In genomic region chr11:43388122-43389097, GRCm38 (mm10) we compare ENCODE assay signal across 19 mouse cellular contexts. TPM values are rescaled to one million over a fixed set of nuclear protein-coding genes. Genes with fewer than 3 reads are reported as not detected.
A peak's percentile ranks its signal among the peaks of the same experiment; 100 is the strongest.
DNase-seq lines count a peak whose midpoint lies in the region; ATAC-seq and TF ChIP-seq lines count a peak whose summit lies in the region.
"Had no signal": no experiment of that assay in that cellular context is flagged by ENCODE, and none has a peak within 500 bp of the region (broad histone marks: within the 10 kb centered on the region; RNA-seq: fewer than 3 reads in every experiment).

No protein-coding gene starts in this region.

- peak overlapping the region; percentile 89 for H3K4me2 ChIP-seq in CH12.LX (ENCODE audit: insufficient read depth, low read depth, poor library complexity, severe bottlenecking)
- H3K4me2 ChIP-seq: intestine, embryonic 15.5 days; kidney, embryonic 15.5 days; limb, embryonic 15.5 days; liver, embryonic 15.5 days; midbrain, embryonic 12.5 days had no signal

- peaks cover 16% of the 10 kb centered on the region for H3K79me2 ChIP-seq in CH12.LX (replicated peaks; ENCODE audit: control insufficient read depth, extremely low read depth, insufficient read depth, poor library complexity, severe bottlenecking)

- peak overlapping the region; percentile 28 to 50 (median 45) for H3K4me3 ChIP-seq in CH12.LX (replicated peaks in 1 of 3; ENCODE audit: low read depth in 2 of 3, low read length in 2 of 3, poor library complexity in 1 of 3)
- H3K4me3 ChIP-seq: embryonic facial prominence, embryonic 10.5 days; heart, adult 2 months; intestine, embryonic 15.5 days; kidney, embryonic 15.5 days; limb, embryonic 15.5 days; liver, embryonic 15.5 days; midbrain, embryonic 12.5 days had no signal

- TF ChIP-seq EP300 in CH12.LX (IDR thresholded peaks at IDR 0.05; ENCODE audit: low read length): peak; percentile 25; the same call in 1 of the 2 replicates

- peak overlapping the region; percentile 99 for H3K27ac ChIP-seq in CH12.LX (ENCODE audit: insufficient read depth, low read depth)
- H3K27ac ChIP-seq: embryonic facial prominence, embryonic 10.5 days; heart, adult 2 months; intestine, embryonic 15.5 days; kidney, embryonic 15.5 days; limb, embryonic 15.5 days; liver, embryonic 15.5 days; midbrain, embryonic 12.5 days had no signal

- peak overlapping the region; percentile 57 for H3K9ac ChIP-seq in CH12.LX (ENCODE audit: insufficient read depth, low read depth)
- H3K9ac ChIP-seq: intestine, embryonic 15.5 days; kidney, embryonic 15.5 days; limb, embryonic 15.5 days; liver, embryonic 15.5 days; midbrain, embryonic 12.5 days had no signal

- H3K27me3 ChIP-seq in CH12.LX (replicated peaks): no peaks in the 10 kb centered on the region
- H3K27me3 ChIP-seq: intestine, embryonic 15.5 days had no signal

- peak in 1 of 2 experiments; percentile 46; a peak in 2 of 4 replicates for TF ChIP-seq CTCF in CH12.LX (conservative IDR thresholded peaks at IDR 0.05 in 1 of 2, IDR thresholded peaks at IDR 0.05 in 1 of 2; ENCODE audit: low read depth in 2 of 2, low read length in 2 of 2)

- H3K36me3 ChIP-seq in CH12.LX (replicated peaks in 1 of 2; ENCODE audit: control insufficient read depth in 1 of 2, insufficient read depth in 1 of 2, low read length in 1 of 2): no peaks in the 10 kb centered on the region
- H3K36me3 ChIP-seq: embryonic facial prominence, embryonic 10.5 days; intestine, embryonic 15.5 days; kidney, embryonic 15.5 days; limb, embryonic 15.5 days; liver, embryonic 15.5 days; midbrain, embryonic 12.5 days had no signal

- DNase-seq in kidney, adult 18-20 months: peak; percentile 1
- DNase-seq in kidney, postnatal 36 days: no peak
- peak; percentile 57 to 60 for DNase-seq in B cell, adult 2 months
- peak; percentile 95 for DNase-seq in CH12.LX (ENCODE audit: extremely low read depth)
- no peak for DNase-seq in testis, postnatal 10 days (ENCODE audit: low spot score)
- no peak for DNase-seq in right cerebral cortex, postnatal 25 days
- no peak for DNase-seq in layer of hippocampus, adult 8-10 months (ENCODE audit: low spot score in 2 of 2)
- DNase-seq: cerebellum, adult 8-10 months; heart, adult 2 months; right cerebral cortex, postnatal 14 days; thymus, postnatal 25 days had no signal

- peak; percentile 44 for ATAC-seq in monocyte, adult 5-6 weeks (replicated peaks; ENCODE audit: insufficient number of reproducible peaks, low FRiP score, low TSS enrichment, poor library complexity, severe bottlenecking)
- ATAC-seq: intestine, embryonic 15.5 days; lung, postnatal 0 days had no signal

- peaks cover 4% of the 10 kb centered on the region for H3K9me3 ChIP-seq in CH12.LX (replicated peaks; ENCODE audit: low read length)
- H3K9me3 ChIP-seq: embryonic facial prominence, embryonic 10.5 days; intestine, embryonic 15.5 days; kidney, embryonic 15.5 days; limb, embryonic 15.5 days; liver, embryonic 15.5 days; midbrain, embryonic 12.5 days had no signal

- dilution Hi-C loops in CH12.LX (cut with MboI; ENCODE audit: extremely low pct_ligation_motif_present, extremely low pct_unique_long_range_greater_than_20kb, low sequenced_read_pairs): no loop called here

- TF ChIP-seq POLR2A in CH12.LX (IDR thresholded peaks at IDR 0.05; ENCODE audit: low read depth, low read length): peak; percentile 73

- TF ChIP-seq RAD21 in CH12.LX (IDR thresholded peaks at IDR 0.05; ENCODE audit: low read depth, low read length): no peak; the same call in none of the 2 replicates

- peaks cover 19 to 44% of the 10 kb centered on the region in 2 experiments for H3K4me1 ChIP-seq in CH12.LX (ENCODE audit: control insufficient read depth in 1 of 2, insufficient read depth in 2 of 2)
- H3K4me1 ChIP-seq: liver, embryonic 15.5 days had no signal

- in situ Hi-C loops in CH12.LX (cut with MboI; ENCODE audit: low pct_ligation_motif_present, low pct_unique_long_range_greater_than_20kb, low sequenced_read_pairs): no loop called here

TF ChIP-seq in CH12.LX, 34 proteins besides CTCF, POLR2A, EP300 and RAD21:
- 0 out of 2 replicates have a peak, but pooled peaks have one; percentile 34 for TF ChIP-seq KAT2A (IDR thresholded peaks at IDR 0.05; ENCODE audit: insufficient replicate concordance, low read length)
- TF ChIP-seq SIN3A (IDR thresholded peaks at IDR 0.05; ENCODE audit: low read length): peak; percentile 60; the same call in 1 of the 2 replicates
- TF ChIP-seq ZNF384 (IDR thresholded peaks at IDR 0.05; ENCODE audit: low read depth, low read length): peak; percentile 15; the same call in 1 of the 2 replicates
- TF ChIP-seq ELF1 (IDR thresholded peaks at IDR 0.05; ENCODE audit: low read depth, low read length): peak; percentile 61
- TF ChIP-seq MYC (IDR thresholded peaks at IDR 0.05; ENCODE audit: low read depth, low read length): peak; percentile 81
- peak; percentile 59 for TF ChIP-seq NELFE (IDR thresholded peaks at IDR 0.05; ENCODE audit: low read depth, low read length)
- TF ChIP-seq USF1 (IDR thresholded peaks at IDR 0.05; ENCODE audit: low read depth, low read length): no peak
- 0 out of 2 replicates have a peak, but pooled peaks have one; percentile 33 for TF ChIP-seq USF2 (conservative IDR thresholded peaks at IDR 0.05; ENCODE audit: low read depth, low read length)
- TF ChIP-seq GABPA (IDR thresholded peaks at IDR 0.05; ENCODE audit: insufficient replicate concordance, low read depth, low read length): no peak
- TF ChIP-seq IRF4 (IDR thresholded peaks at IDR 0.05; ENCODE audit: low read depth, low read length): peak; percentile 51
- peak; percentile 83; the same call in 1 of the 2 replicates for TF ChIP-seq CHD1 (IDR thresholded peaks at IDR 0.05; ENCODE audit: low read depth, low read length)
- no peak; the same call in 1 of the 2 replicates for TF ChIP-seq JUN (IDR thresholded peaks at IDR 0.05; ENCODE audit: insufficient read depth, low read depth, low read length)
- TF ChIP-seq MAZ (IDR thresholded peaks at IDR 0.05; ENCODE audit: low read depth, low read length): 0 out of 2 replicates have a peak, but pooled peaks have one; percentile 34
- peak; percentile 96 for TF ChIP-seq ETS1 (conservative IDR thresholded peaks at IDR 0.05; ENCODE audit: low read depth, low read length)
- TF ChIP-seq SMC3 (IDR thresholded peaks at IDR 0.05; ENCODE audit: low read depth, low read length): 0 out of 2 replicates have a peak, but pooled peaks have one; percentile 1
- TF ChIP-seq ZMIZ1 (IDR thresholded peaks at IDR 0.05; ENCODE audit: low read depth, low read length): peak; percentile 61; the same call in 1 of the 2 replicates
- peak; percentile 44; the same call in 1 of the 2 replicates for TF ChIP-seq JUND (conservative IDR thresholded peaks at IDR 0.05; ENCODE audit: low read depth, low read length)
- 0 out of 2 replicates have a peak, but pooled peaks have one; percentile 22 for TF ChIP-seq MAFK (IDR thresholded peaks at IDR 0.05; ENCODE audit: insufficient replicate concordance, low read length)
- TF ChIP-seq ZKSCAN1 (IDR thresholded peaks at IDR 0.05; ENCODE audit: borderline replicate concordance, low read depth, low read length): no peak
- peak; percentile 78 for TF ChIP-seq MXI1 (IDR thresholded peaks at IDR 0.05; ENCODE audit: low read depth, low read length)
- TF ChIP-seq POLR2AphosphoS2 (IDR thresholded peaks at IDR 0.05; ENCODE audit: low read depth, low read length): no peak
- no peak for TF ChIP-seq ZC3H11A (IDR thresholded peaks at IDR 0.05; ENCODE audit: low read depth, low read length)
- TF ChIP-seq E2F4 (IDR thresholded peaks at IDR 0.05; ENCODE audit: insufficient replicate concordance, low read depth, low read length): 0 out of 2 replicates have a peak, but pooled peaks have one; percentile 35
- TF ChIP-seq CHD2 (IDR thresholded peaks at IDR 0.05; ENCODE audit: low read length): peak; percentile 56
- TF ChIP-seq TCF12 (IDR thresholded peaks at IDR 0.05; ENCODE audit: low read depth, low read length): peak; percentile 50; the same call in 1 of the 2 replicates
- peak; percentile 39; the same call in 1 of the 2 replicates for TF ChIP-seq NRF1 (IDR thresholded peaks at IDR 0.05; ENCODE audit: low read depth, low read length)
- peak; percentile 86 for TF ChIP-seq BHLHE40 (IDR thresholded peaks at IDR 0.05; ENCODE audit: low read depth, low read length)
- TF ChIP-seq MAX (IDR thresholded peaks at IDR 0.05; ENCODE audit: low read length): peak; percentile 85
- TF ChIP-seq RCOR1 (conservative IDR thresholded peaks at IDR 0.05; ENCODE audit: low read depth, low read length): peak; percentile 65; the same call in 1 of the 2 replicates
- TF ChIP-seq HCFC1 (IDR thresholded peaks at IDR 0.05; ENCODE audit: low read depth, low read length): peak; percentile 37; the same call in 1 of the 2 replicates
- TF ChIP-seq PAX5 (IDR thresholded peaks at IDR 0.05; ENCODE audit: low read length): no peak
- TF ChIP-seq MEF2A (IDR thresholded peaks at IDR 0.05; ENCODE audit: borderline replicate concordance, low read depth, low read length): peak; percentile 44; the same call in 1 of the 2 replicates
- no peak for TF ChIP-seq UBTF (IDR thresholded peaks at IDR 0.05; ENCODE audit: low read depth, low read length)
- TF ChIP-seq TBP (conservative IDR thresholded peaks at IDR 0.05; ENCODE audit: low read depth, low read length): peak; percentile 81; the same call in 1 of the 2 replicates
TF ChIP-seq in CH12.LX: peak in this region for 26.

RNA-seq across cellular contexts. Expression of gene Pttg1, which starts 37.6 kb away (rescaled TPM):
- total RNA-seq in CH12.LX (2012; rRNA removed) (153 and 190 TPM in 2 replicates), CH12.LX (2014; rRNA removed) (276 and 337 TPM in 2 replicates)
- polyA plus RNA-seq in CH12.LX (2012; ENCODE audit: insufficient read length, low read depth): 258 and 279 TPM in 2 replicates
- 67.5 to 109 TPM (median 103 TPM) in 3 replicates for total RNA-seq in monocyte, adult 5-6 weeks (2017)
- 10 to 100 TPM; 26.2 to 36.5 (median 28.3) TPM for total RNA-seq in layer of hippocampus, adult 8-10 months (2022)

RNA-seq across cellular contexts. Expression of gene Slu7, which starts 45.1 kb away (rescaled TPM):
- total RNA-seq in CH12.LX (2012; rRNA removed): 41.6 and 43.0 TPM in 2 replicates
- 60.3 and 68.8 TPM in 2 replicates for total RNA-seq in CH12.LX (2014; rRNA removed)
- polyA plus RNA-seq in CH12.LX (2012; ENCODE audit: insufficient read length, low read depth): 66.8 and 78.7 TPM in 2 replicates
- total RNA-seq in monocyte, adult 5-6 weeks (2017): 143 to 184 TPM (median 150 TPM) in 3 replicates
- total RNA-seq in layer of hippocampus, adult 8-10 months (2022): 10 to 100 TPM; 42.3 to 55.9 (median 51.1) TPM

Comparison
In these comparisons a context has a peak if more than half of its experiments do, and no peak if none do; other contexts are left out.
1. DNase-seq: peak in kidney, adult 18-20 months (single experiment), B cell, adult 2 months (2 of 2) and CH12.LX (single experiment); none in kidney, postnatal 36 days (0 of 2), testis, postnatal 10 days (single experiment), right cerebral cortex, postnatal 25 days (single experiment) and layer of hippocampus, adult 8-10 months (0 of 2).